Mouse (Mus musculus) adrenal gland, postnatal 36 days (tissue): ENCODE data around the gene Orm1. TPM values are rescaled to one million over a fixed set of nuclear protein-coding genes. Genes with fewer than 3 reads are reported as not detected.

Experiments used
- DNase-seq, 2 experiments: peaks; one replicate each; pipeline ENCODE4 v3.0.0; 2021; ENCODE audit warnings: mixed read lengths in 1 of 2
- long read RNA-seq, 2 experiments: library from polyadenylated mRNA; stranded (forward); transcript quantifications; one replicate each; pipeline ENCODE4 v2.0.0; 2021; ENCODE audit warnings: borderline sequencing depth in 2 of 2
- total RNA-seq, 2 experiments: library from RNA; stranded (reverse); gene quantifications; 2 replicates each; pipeline ENCODE4 v1.2.3; 2021

Gene Orm1
- 10 to 100 TPM; 38.6 to 61.1 TPM for total RNA-seq
- long read RNA-seq, experiment 1, transcript Orm1-201 (6 exons, 775 nt): major isoform, 29 of 40 reads
- long read RNA-seq, experiment 1, partial matches to known transcripts: 10 of 40 reads
- long read RNA-seq, experiment 1, other reads (novel, unspliced or antisense): 1 of 40 reads
- long read RNA-seq, experiment 2, transcript Orm1-201 (6 exons, 775 nt): major isoform, 11 of 22 reads
- long read RNA-seq, experiment 2, partial matches to known transcripts: 10 of 22 reads
- long read RNA-seq, experiment 2, other reads (novel, unspliced or antisense): 1 of 22 reads

GRCm38 (mm10) chr4:63344295-63344694 lies at the start of gene Orm1:
TSS of gene Orm1 (plus strand) at chr4:63344560.
- peak; percentile 59 to 69 for DNase-seq

- no peak for DNase-seq
Observed at GRCm38 (mm10) chr4:63295641-63296040, 48.7 kb upstream of the Orm1 start.

GRCm38 (mm10) chr4:63296263-63296662 lies 48.1 kb upstream of the Orm1 start:
- DNase-seq: no peak

DNA sequence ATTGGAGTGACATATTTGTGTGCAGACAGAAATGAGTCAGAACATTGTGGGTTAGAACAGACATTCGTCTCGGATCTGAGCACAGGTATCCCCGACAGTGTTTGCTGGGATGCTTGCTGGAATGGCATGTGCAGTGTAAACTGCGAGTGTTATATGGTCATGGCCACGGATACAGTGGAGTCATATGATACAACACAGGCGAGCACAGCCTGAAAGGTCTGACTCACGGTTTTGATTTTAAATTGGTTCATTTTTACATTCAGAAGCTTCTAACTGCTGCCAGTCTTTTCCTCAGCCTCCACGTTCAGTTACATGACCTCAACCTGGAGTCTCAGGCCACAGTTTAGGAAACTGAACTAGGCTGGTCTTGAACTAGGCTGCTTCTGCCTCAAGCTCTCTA lies 47.5 kb upstream of the Orm1 start:
- DNase-seq: no peak

GRCm38 (mm10) chr4:63298191-63298590 lies 46.2 kb upstream of the Orm1 start:
- DNase-seq: no peak

DNA sequence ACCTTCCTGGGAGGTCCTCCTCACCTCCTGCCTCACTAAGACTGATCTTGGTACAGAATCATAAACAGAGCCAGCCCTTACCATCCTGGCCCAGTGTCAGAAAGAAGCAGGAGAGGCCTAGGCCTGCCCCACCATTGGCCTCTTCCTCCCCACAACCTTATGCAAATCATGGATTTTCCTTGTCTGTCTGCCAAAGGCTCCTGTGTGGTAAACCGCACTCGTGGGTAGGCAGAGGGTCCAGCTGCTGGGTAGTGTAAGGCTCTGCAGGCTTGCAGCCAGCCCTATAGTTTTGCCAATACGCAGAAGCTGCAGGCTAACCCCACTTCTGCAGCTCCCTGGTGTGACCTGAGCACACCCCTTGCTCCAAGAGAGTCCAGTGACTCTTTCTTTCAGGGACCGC lies 41.7 kb upstream of the Orm1 start:
- DNase-seq: no peak

DNA sequence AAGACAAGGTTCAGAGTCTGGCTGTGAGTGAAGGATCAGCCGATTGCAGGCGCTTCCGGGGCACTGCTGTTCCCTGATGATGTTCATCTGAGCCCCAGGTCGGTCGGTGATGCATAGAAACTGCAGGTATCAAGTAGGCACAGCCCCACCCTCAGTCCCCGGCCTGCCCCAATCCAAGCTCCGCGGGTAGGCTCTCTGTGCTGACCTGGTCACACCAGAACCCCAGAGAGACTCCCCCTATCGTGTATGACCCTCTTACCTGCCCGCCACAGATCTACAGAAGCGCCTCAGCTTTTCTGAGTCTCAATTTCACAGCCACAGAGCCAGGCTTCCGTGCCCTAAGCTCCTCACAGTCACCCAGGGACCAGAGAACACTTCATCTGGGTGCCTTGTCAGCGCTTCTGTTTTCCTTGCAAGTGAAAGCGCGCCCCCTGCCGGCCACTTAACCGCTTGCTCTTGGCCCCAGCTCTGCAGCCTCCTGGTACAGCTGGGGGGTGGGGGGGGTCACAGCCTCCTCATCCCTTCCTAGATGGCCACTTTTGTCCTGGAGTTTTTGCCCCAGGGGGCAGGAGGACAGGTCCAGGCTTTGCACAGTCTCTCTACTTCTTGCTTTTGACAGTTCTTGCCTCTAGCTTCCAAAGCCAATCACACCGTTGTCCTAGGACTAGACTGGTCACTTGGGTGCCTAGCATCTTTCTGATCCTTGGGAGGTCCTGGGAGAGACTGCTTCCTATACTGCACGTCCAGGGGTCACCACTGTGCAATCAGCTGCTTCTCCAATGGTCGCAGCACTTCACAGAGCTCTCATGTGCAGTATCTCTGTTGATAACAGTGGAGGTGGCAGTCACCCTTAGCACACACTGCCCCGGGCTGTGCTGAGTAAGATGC lies 36.9 kb upstream of the Orm1 start:
- DNase-seq: peak; percentile 91 to 95

- DNase-seq: no peak
Observed at GRCm38 (mm10) chr4:63308316-63308715, 36.0 kb upstream of the Orm1 start.

- peak in 1 of 2 experiments; percentile 27 for DNase-seq
Observed at GRCm38 (mm10) chr4:63310247-63310855, 34.0 kb upstream of the Orm1 start.

DNA sequence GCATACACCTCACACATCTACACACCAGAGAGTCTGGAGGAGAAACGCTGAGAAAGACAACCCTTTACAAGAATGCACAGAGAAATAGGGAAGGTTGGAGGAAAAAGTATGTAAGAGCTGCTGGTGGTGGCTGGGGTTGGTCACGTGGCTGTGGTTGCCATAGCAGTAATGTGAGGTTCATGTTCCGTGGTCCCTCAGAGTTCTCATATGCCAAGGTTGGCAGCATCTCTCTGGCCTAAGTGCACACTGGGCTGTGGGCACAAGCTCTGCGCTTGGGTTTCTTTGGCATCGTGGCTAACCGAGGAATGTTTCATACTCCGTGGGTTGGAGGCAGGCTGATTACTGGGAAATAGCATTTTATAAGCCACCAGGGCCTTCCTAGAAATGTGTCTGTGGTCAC lies 32.9 kb upstream of the Orm1 start:
- DNase-seq: no peak

GRCm38 (mm10) chr4:63314063-63314462 lies 30.3 kb upstream of the Orm1 start:
- DNase-seq: no peak

- DNase-seq: peak; percentile 84 to 85
Observed at GRCm38 (mm10) chr4:63316076-63316746, 28.1 kb upstream of the Orm1 start.

DNA sequence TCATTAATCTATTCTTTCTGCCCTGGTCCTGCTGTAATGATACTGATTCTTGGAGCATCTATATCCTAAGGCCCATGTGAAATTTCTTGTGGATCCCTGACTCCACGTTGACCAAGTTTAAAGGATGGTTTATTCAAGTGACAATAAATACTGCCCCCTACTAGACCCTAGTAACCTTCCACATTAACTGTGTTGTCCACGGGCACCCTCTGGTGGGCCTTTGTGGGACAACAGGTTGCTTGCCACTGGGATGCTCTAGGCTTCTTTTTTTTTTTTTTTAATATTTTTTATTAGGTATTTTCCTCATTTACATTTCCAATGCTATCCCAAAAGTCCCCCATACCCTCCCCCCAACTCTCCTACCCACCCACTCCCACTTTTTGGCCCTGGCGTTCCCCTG lies 24.8 kb upstream of the Orm1 start:
- peak; percentile 69 to 78 for DNase-seq

DNA sequence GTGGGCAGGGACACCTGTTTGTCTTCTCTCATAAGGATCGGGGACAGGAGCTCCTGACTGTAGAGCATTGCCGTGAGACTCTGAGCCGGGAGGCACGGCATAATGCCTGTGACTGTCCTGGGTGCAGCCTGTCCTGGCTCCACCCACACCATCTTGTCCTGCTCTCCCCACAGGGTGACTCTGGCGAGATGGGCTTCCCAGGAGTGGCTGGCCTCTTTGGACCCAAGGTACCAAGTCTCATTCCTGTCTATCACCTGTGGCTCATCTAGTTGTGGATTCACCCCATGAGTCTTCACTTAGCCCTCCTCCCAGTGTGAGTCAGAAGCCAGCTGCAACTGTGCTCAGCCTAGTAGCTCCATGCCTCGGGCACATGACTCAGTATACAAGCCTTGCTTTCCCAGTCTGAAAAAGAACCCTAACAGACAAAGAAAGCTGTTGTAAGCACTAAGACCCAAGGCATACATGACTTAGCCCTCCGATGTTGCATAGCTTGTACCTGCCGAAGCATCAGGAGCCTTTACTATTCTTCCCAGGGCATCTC lies 21.0 kb upstream of the Orm1 start:
- DNase-seq: peak; percentile 43 to 67

GRCm38 (mm10) chr4:63333403-63333802 lies 11.0 kb upstream of the Orm1 start:
- no peak for DNase-seq

- DNase-seq: no peak
Observed at GRCm38 (mm10) chr4:63338414-63339076, 5.8 kb upstream of the Orm1 start.

- DNase-seq: no peak
Observed at GRCm38 (mm10) chr4:63342491-63342890, 1.9 kb upstream of the Orm1 start.

DNA sequence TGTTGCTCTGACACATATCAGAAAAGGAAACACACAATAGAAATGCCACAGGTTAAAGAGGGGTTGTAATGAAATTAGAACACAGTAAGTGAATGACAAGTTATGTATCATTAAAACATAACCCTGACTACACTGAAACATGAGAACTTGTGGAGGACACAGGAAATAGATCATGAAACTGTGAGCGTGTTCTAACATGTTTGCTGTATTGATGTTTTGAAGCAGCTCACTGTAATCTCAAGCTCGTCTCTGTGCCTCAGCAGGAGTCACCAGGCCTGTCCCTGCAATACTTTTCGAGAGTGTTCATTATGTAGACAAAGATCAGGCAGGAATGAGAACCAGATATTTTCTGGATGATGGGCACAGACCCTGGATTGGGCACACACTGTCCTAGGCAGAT lies 752 bp upstream of the Orm1 start:
- DNase-seq: no peak

- DNase-seq: no peak
Observed at GRCm38 (mm10) chr4:63345261-63345660, 901 bp downstream of the Orm1 start.

GRCm38 (mm10) chr4:63346659-63347058 lies 2.3 kb downstream of the Orm1 start:
- DNase-seq: no peak

GRCm38 (mm10) chr4:63348524-63348923 lies 4.2 kb downstream of the Orm1 start:
- peak in 1 of 2 experiments; percentile 31 for DNase-seq
